Mouse (Mus musculus) CH12.LX (cell line): Measurements from ENCODE around the gene Wfdc17. TPM values are rescaled to one million over a fixed set of nuclear protein-coding genes. Genes with fewer than 3 reads are reported as not detected.

Experiments
- DNase-seq: peaks from one replicate; pipeline ENCODE4 v3.0.0-alpha.2; 2013; ENCODE audit errors: extremely low read depth
- H3K27ac ChIP-seq: 2 replicates; pipeline ENCODE4 v1.5.1; 2012; ENCODE audit warnings: low read depth, mild to moderate bottlenecking, control low read depth, moderate library complexity; ENCODE audit not compliant: insufficient read depth
- H3K27me3 ChIP-seq: replicated peaks from 2 replicates; pipeline ENCODE3; 2012; ENCODE audit warnings: inconsistent platforms
- H3K36me3 ChIP-seq, 2 experiments: replicated peaks in 1 of 2; 2 replicates each; pipeline versions ENCODE3 to v1.6.1; 2012; ENCODE audit warnings: inconsistent platforms in 1 of 2, low read length in 1 of 2, mild to moderate bottlenecking in 1 of 2, mixed read lengths in 1 of 2, moderate library complexity in 1 of 2; ENCODE audit not compliant: control insufficient read depth in 1 of 2, insufficient read depth in 1 of 2
- H3K4me1 ChIP-seq, 2 experiments: 2 replicates each; pipeline ENCODE4 v1.6.1; 2012; ENCODE audit warnings: inconsistent platforms in 1 of 2, moderate library complexity in 1 of 2; ENCODE audit not compliant: insufficient read depth in 2 of 2, control insufficient read depth in 1 of 2
- H3K4me2 ChIP-seq: 2 replicates; pipeline ENCODE4 v1.6.1; 2012; ENCODE audit warnings: low read depth, mild to moderate bottlenecking, control low read depth; ENCODE audit not compliant: poor library complexity, insufficient read depth, severe bottlenecking
- H3K4me3 ChIP-seq, 3 experiments: fragments of 150-350 bp in 1 of 3; sonication (generic) in 1 of 3; replicated peaks in 1 of 3; 2 replicates each; pipeline versions ENCODE3 to v1.5.1; 2011 to 2012; ENCODE audit warnings: low read depth in 2 of 3, low read length in 2 of 3, mild to moderate bottlenecking in 2 of 3, moderate library complexity in 2 of 3, control low read depth in 1 of 3, improper control_type of control experiment in 1 of 3, inconsistent platforms in 1 of 3, mixed read lengths in 1 of 3; ENCODE audit not compliant: poor library complexity in 1 of 3
- H3K79me2 ChIP-seq: replicated peaks from 2 replicates; pipeline ENCODE4 v1.6.1; 2012; ENCODE audit warnings: mild to moderate bottlenecking, moderate library complexity; ENCODE audit not compliant: control insufficient read depth, poor library complexity, insufficient read depth, severe bottlenecking; ENCODE audit errors: extremely low read depth
- H3K9ac ChIP-seq: 2 replicates; pipeline ENCODE4 v1.6.1; 2012; ENCODE audit warnings: low read depth, mild to moderate bottlenecking, control low read depth, moderate library complexity; ENCODE audit not compliant: insufficient read depth
- H3K9me3 ChIP-seq: replicated peaks from 2 replicates; pipeline ENCODE3; 2012; ENCODE audit warnings: low read length, inconsistent platforms, mixed read lengths
- CTCF ChIP-seq, 2 experiments: IDR thresholded peaks in 1 of 2; conservative IDR thresholded peaks in 1 of 2; 2 replicates each; pipeline ENCODE4 v1.5.1; 2011 to 2012; ENCODE audit warnings: low read depth in 2 of 2, low read length in 2 of 2, improper control_type of control experiment in 1 of 2, inconsistent platforms in 1 of 2, mild to moderate bottlenecking in 1 of 2, moderate library complexity in 1 of 2
- ELF1 ChIP-seq: IDR thresholded peaks from 2 replicates; pipeline ENCODE4 v1.6.1; 2014; ENCODE audit warnings: low read depth, mild to moderate bottlenecking, inconsistent platforms, low read length, improper control_type of control experiment
- EP300 ChIP-seq: IDR thresholded peaks from 2 replicates; pipeline ENCODE4 v1.6.1; 2011; ENCODE audit warnings: low read length, improper control_type of control experiment
- ETS1 ChIP-seq: conservative IDR thresholded peaks from 2 replicates; pipeline ENCODE4 v1.6.1; 2012; ENCODE audit warnings: low read depth, mild to moderate bottlenecking, inconsistent platforms, low read length, improper control_type of control experiment, moderate library complexity
- IRF4 ChIP-seq: IDR thresholded peaks from 2 replicates; pipeline ENCODE4 v1.6.1; 2014; ENCODE audit warnings: low read depth, mild to moderate bottlenecking, inconsistent platforms, low read length, improper control_type of control experiment
- KAT2A ChIP-seq: IDR thresholded peaks from 2 replicates; pipeline ENCODE4 v1.6.1; 2012; ENCODE audit warnings: low read length, improper control_type of control experiment, inconsistent platforms; ENCODE audit not compliant: insufficient replicate concordance
- MAFK ChIP-seq: IDR thresholded peaks from 2 replicates; pipeline ENCODE4 v1.6.1; 2011; ENCODE audit warnings: low read length, improper control_type of control experiment; ENCODE audit not compliant: insufficient replicate concordance
- MAZ ChIP-seq: IDR thresholded peaks from 2 replicates; pipeline ENCODE4 v1.6.1; 2012; ENCODE audit warnings: low read depth, mild to moderate bottlenecking, inconsistent platforms, low read length, improper control_type of control experiment, moderate library complexity
- MEF2A ChIP-seq: IDR thresholded peaks from 2 replicates; pipeline ENCODE4 v1.6.1; 2014; ENCODE audit warnings: low read depth, mild to moderate bottlenecking, inconsistent platforms, low read length, improper control_type of control experiment, borderline replicate concordance
- MXI1 ChIP-seq: IDR thresholded peaks from 2 replicates; pipeline ENCODE4 v1.6.1; 2011; ENCODE audit warnings: mild to moderate bottlenecking, low read depth, low read length, improper control_type of control experiment
- NELFE ChIP-seq: IDR thresholded peaks from 2 replicates; pipeline ENCODE4 v1.6.1; 2011; ENCODE audit warnings: low read depth, low read length, improper control_type of control experiment
- RAD21 ChIP-seq: IDR thresholded peaks from 2 replicates; pipeline ENCODE4 v1.6.1; 2011; ENCODE audit warnings: low read depth, mild to moderate bottlenecking, low read length, improper control_type of control experiment, moderate library complexity
- RCOR1 ChIP-seq: conservative IDR thresholded peaks from 2 replicates; pipeline ENCODE4 v1.6.1; 2012; ENCODE audit warnings: low read depth, mild to moderate bottlenecking, inconsistent platforms, low read length, improper control_type of control experiment
- TCF12 ChIP-seq: IDR thresholded peaks from 2 replicates; pipeline ENCODE4 v1.6.1; 2014; ENCODE audit warnings: low read depth, mild to moderate bottlenecking, inconsistent platforms, low read length, improper control_type of control experiment
- UBTF ChIP-seq: IDR thresholded peaks from 2 replicates; pipeline ENCODE4 v1.6.1; 2012; ENCODE audit warnings: low read depth, mild to moderate bottlenecking, inconsistent platforms, low read length, improper control_type of control experiment, moderate library complexity
- ZC3H11A ChIP-seq: IDR thresholded peaks from 2 replicates; pipeline ENCODE4 v1.6.1; 2012; ENCODE audit warnings: low read depth, mild to moderate bottlenecking, inconsistent platforms, low read length, improper control_type of control experiment
- ZKSCAN1 ChIP-seq: IDR thresholded peaks from 2 replicates; pipeline ENCODE4 v1.6.1; 2012; ENCODE audit warnings: low read depth, inconsistent platforms, low read length, improper control_type of control experiment, borderline replicate concordance
- dilution Hi-C: fragments of 300-500 bp; cut with MboI; formaldehyde crosslinking; loops from 2 replicates; pipeline ENCODE4 v1.14.3; 2020; ENCODE audit warnings: low sequenced_read_pairs; ENCODE audit not compliant: extremely low pct_unique_long_range_greater_than_20kb, extremely low pct_ligation_motif_present
- in situ Hi-C: fragments of 300-500 bp; cut with MboI; formaldehyde crosslinking; loops from 3 replicates; pipeline ENCODE4 v1.14.3; 2019; ENCODE audit warnings: low sequenced_read_pairs, low pct_ligation_motif_present, low pct_unique_long_range_greater_than_20kb, mixed read lengths
- polyA plus RNA-seq: library from polyadenylated mRNA; unstranded; fragments of >175 nt; gene quantifications from 2 replicates; pipeline ENCODE4 v1.2.1, GENCODE M21; 2012; ENCODE audit warnings: low read depth; ENCODE audit not compliant: insufficient read length
- total RNA-seq, 2 experiments: library from RNA; depleted of rRNA; stranded (reverse); fragments of 300-350 nt in 1 of 2; fragments of >200 nt in 1 of 2; gene quantifications; 2 replicates each; pipeline ENCODE4 v1.2.3; 2012 to 2014

Gene Wfdc17
- total RNA-seq (2012; rRNA removed) (not detected in 2 replicates), total RNA-seq (2014; rRNA removed) (not detected in 2 replicates), polyA plus RNA-seq (not detected in 2 replicates)

GRCm38 (mm10) chr11:83703705-83704104 is at the start of gene Wfdc17:
Wfdc17 (plus strand) TSS chr11:83703991.
- no peaks in the 10 kb centered on the region for H3K79me2 ChIP-seq
- H3K27ac ChIP-seq = no peak within 1 kb of the TSS
- DNase-seq = no peak
- H3K27me3 ChIP-seq = peaks cover 1% of the 10 kb centered on the region
- H3K36me3 ChIP-seq = no peaks in the 10 kb centered on the region
- dilution Hi-C loops = no loop called here
- no peak within 1 kb of the TSS for H3K4me3 ChIP-seq
- TF ChIP-seq EP300 = no peak
- no peak for TF ChIP-seq ETS1
- no peak for TF ChIP-seq IRF4
- no peak for TF ChIP-seq MAZ
- no peak for TF ChIP-seq ZKSCAN1
- no peak for TF ChIP-seq RCOR1
- TF ChIP-seq UBTF = no peak
- no peak for TF ChIP-seq CTCF (conservative IDR thresholded peaks at IDR 0.05 in 1 of 2, IDR thresholded peaks at IDR 0.05 in 1 of 2; ENCODE audit: low read depth in 2 of 2, low read length in 2 of 2)
- no peak for TF ChIP-seq ELF1
- no peak for TF ChIP-seq MXI1
- no peaks in the 10 kb centered on the region for H3K9me3 ChIP-seq
- in situ Hi-C loops = no loop called here
- H3K9ac ChIP-seq = no peak within 1 kb of the TSS
- peaks cover 0 to 9% of the 10 kb centered on the region in 2 experiments; a peak in 2 of 4 replicates for H3K4me1 ChIP-seq
- H3K4me2 ChIP-seq = no peak within 1 kb of the TSS

- Histone ChIP-seq H3K4me1 (peaks cover 11 to 13% of the 10 kb centered on the region in 2 experiments), H3K9me3 (no peaks in the 10 kb centered on the region), H3K4me3 (no peak overlapping the region), H3K79me2 (no peaks in the 10 kb centered on the region), H3K4me2 (no peak overlapping the region), H3K27ac (no peak overlapping the region), H3K27me3 (no peaks in the 10 kb centered on the region), H3K9ac (no peak overlapping the region), H3K36me3 (no peaks in the 10 kb centered on the region)
- TF ChIP-seq TCF12 (no peak), KAT2A (no peak), RAD21 (no peak), NELFE (no peak), MEF2A (no peak), ETS1 (no peak), ZC3H11A (no peak), MAFK (no peak), EP300 (no peak)
- dilution Hi-C loops = no loop called here
- no peak for DNase-seq
- in situ Hi-C loops = no loop called here
These were observed 49.2 kb upstream of the Wfdc17 start for GRCm38 (mm10) chr11:83654606-83655005.
